Mouse (Mus musculus): Measurements from ENCODE around the gene Manbal. TPM values are rescaled to one million over a fixed set of nuclear protein-coding genes. Genes with fewer than 3 reads are reported as not detected.

The Manbal gene
- polyA plus RNA-seq (2016; fragmentation: Nextera tagmentation; extraction: Ambion mirVana) = 68.8 and 75.6 TPM in 2 replicates

DNA sequence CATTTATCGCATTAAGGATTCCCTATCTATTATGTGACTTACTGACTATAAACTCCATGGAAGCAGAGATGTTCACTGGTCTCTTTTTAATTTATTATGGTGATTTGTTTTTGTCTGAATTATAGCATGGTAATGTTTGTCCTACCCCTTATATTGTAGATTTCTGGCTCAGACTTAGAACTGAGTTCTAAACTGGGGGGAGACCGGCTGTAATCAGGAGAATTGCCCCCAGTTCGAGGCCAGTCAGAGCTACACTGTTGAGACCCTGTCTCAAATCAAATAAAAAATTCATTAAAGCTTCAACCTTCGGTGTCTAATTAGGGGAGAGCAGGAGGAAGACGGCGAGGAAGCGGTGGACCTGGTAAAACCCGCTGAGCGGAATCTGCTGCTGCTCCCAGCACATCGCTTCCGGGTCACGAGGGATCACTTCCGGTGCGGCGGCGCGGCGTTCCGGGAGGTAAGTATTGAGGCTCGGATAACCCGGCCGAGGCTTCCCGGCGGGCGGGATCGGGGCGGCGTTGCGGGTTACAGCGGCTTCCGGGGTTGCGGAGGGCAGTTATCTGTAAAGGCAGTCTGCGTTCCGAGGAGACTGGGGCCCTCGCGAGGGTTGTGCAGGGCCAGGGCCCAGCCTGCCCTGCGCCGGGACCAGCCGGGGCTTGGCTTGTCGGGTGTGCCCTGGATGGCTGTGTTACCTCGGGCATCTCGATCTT is at the start of gene Manbal:
Gene Manbal, plus strand, starts transcription at position 411 of the 710 bp plus-strand sequence.
- DNase-seq (ENCODE audit: low spot score) = peak; percentile 94
- 5% methylated on average over 42 of the region's 42 CpGs for WGBS
- Histone ChIP-seq H3K9me3 (replicated peaks) (no peaks in the 10 kb centered on the region), H3K4me1 (peaks cover 35% of the 10 kb centered on the region), H3K27me3 (ENCODE audit: low read depth, poor library complexity, severe bottlenecking) (no peaks in the 10 kb centered on the region), H3K4me3 (peak within 1 kb of the TSS; percentile 91), H3K27ac (replicated peaks) (peak within 1 kb of the TSS; percentile 96), H3K36me3 (peaks cover 8% of the 10 kb centered on the region; the same call in 1 of the 2 replicates)

DNA sequence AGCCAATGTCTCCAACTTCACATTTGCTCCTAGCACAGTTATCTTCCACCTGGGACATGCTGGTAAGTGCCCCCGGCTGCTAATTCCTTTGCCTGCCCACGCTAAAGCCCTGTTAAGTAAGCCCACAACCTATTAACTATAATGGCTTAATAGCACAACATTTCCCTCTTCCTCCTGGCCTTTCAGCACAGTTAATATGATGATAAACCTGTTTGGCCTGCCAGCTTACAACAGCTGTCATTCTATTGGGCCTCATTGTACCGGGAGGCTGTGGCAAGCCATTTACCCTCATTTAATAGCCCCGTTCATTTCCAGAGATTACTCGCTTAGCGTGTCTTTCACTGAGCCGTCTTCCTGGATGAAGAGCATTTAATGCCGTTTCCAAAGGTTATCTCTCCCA is 47.3 kb upstream of the Manbal start:
- no peaks in the 10 kb centered on the region for H3K9me3 ChIP-seq (replicated peaks)
- peaks cover 100% of the 10 kb centered on the region for H3K36me3 ChIP-seq
- peaks cover 2% of the 10 kb centered on the region; the same call in 1 of the 2 replicates for H3K4me1 ChIP-seq
- no peak overlapping the region for H3K27ac ChIP-seq (replicated peaks)
- 90% methylated on average over 8 of the region's 8 CpGs for WGBS
- no peaks in the 10 kb centered on the region for H3K27me3 ChIP-seq (ENCODE audit: low read depth, poor library complexity, severe bottlenecking)
- no peak for DNase-seq (ENCODE audit: low spot score)
- H3K4me3 ChIP-seq = no peak overlapping the region

DNA sequence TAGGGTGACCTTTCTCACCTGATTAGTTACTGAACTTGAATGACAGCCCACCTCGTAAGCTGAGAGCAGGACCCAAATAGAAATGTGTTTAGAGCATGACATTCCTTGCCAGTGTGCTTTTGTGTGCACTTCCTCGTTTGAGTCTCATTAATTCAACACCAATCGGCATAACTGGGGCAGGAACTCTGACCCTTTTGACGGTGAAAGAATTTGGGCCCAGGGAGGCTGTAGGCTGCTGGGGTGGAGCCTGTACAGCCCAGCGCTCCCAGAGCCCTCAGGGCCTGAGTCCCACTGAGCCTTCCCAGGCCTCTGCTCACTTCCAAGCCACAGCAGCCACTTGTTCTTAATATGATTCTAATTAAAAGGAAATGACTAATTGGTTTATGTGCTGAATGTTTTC is 46.5 kb upstream of the Manbal start:
- no peak overlapping the region for H3K27ac ChIP-seq (replicated peaks)
- peaks cover 100% of the 10 kb centered on the region for H3K36me3 ChIP-seq
- DNase-seq (ENCODE audit: low spot score) = no peak
- no peaks in the 10 kb centered on the region for H3K9me3 ChIP-seq (replicated peaks)
- peaks cover 2% of the 10 kb centered on the region; the same call in 1 of the 2 replicates for H3K4me1 ChIP-seq
- H3K27me3 ChIP-seq (ENCODE audit: low read depth, poor library complexity, severe bottlenecking) = no peaks in the 10 kb centered on the region
- WGBS = 46% methylated on average over 5 of the region's 5 CpGs
- no peak overlapping the region for H3K4me3 ChIP-seq

DNA sequence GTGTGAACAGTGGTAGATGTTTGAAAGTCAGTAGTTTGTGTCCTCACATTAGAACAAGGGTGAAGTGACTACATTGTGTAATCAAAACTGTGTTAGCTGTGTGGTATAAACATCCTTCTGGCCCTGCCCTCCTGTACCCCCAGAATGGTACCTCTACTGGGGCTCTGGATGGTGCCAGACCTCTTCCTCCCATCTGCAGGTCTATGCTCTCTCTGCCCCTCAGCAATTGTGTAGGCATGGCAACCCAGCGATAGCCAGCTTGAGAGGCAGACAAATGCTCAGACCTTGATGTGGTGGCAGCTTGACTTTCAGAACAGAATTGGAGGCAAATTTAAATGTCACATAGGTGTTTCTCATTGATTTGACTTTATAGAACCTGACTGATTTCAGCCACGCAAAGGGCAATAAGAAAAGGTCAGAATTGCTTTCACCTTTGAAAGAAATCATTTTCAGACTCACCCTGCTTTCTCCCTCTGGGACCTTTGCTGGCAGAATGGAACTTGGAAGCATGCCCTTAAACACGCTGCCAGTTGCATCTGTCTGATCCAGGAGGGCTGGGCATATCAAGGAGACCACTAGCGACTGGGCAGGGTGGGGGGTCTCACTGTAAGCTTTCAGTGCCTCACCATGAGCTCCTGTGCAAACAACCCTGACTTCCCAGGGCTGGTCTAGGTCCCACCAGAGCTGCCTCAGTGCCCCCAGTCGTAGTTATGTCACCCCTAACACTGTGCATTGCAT is 45.2 kb upstream of the Manbal start:
- DNase-seq (ENCODE audit: low spot score) = no peak
- H3K36me3 ChIP-seq = peaks cover 100% of the 10 kb centered on the region
- H3K4me1 ChIP-seq = peaks cover 4% of the 10 kb centered on the region
- no peak overlapping the region for H3K4me3 ChIP-seq
- no peak overlapping the region for H3K27ac ChIP-seq (replicated peaks)
- no peaks in the 10 kb centered on the region for H3K9me3 ChIP-seq (replicated peaks)
- WGBS = 97% methylated on average over 5 of the region's 5 CpGs
- H3K27me3 ChIP-seq (ENCODE audit: low read depth, poor library complexity, severe bottlenecking) = no peaks in the 10 kb centered on the region

DNA sequence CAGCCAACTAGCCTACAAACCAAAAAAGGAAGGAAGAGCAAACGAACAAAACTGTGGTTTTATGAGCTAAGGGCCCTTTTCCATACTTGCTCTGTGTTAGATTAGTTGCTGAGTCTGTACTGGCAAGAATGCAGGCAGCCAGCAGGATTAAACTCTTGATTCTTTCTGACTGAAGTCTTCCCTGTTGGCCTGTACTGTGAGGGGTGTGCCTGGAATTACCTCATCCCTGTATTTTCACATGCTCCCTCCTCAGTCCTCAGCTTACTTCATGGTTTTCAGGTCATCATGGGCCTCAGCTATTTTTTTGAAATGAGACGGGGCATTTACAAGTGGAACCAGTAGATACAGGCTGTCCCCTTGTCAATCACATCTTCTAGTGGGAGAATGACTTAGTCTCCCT is 42.2 kb upstream of the Manbal start:
- no peaks in the 10 kb centered on the region for H3K27me3 ChIP-seq (ENCODE audit: low read depth, poor library complexity, severe bottlenecking)
- peaks cover 33% of the 10 kb centered on the region for H3K4me1 ChIP-seq
- no peak for DNase-seq (ENCODE audit: low spot score)
- 90% methylated on average over 2 of the region's 2 CpGs for WGBS
- no peak overlapping the region for H3K27ac ChIP-seq (replicated peaks)
- no peaks in the 10 kb centered on the region for H3K9me3 ChIP-seq (replicated peaks)
- H3K36me3 ChIP-seq = peaks cover 81% of the 10 kb centered on the region
- H3K4me3 ChIP-seq = no peak overlapping the region

DNA sequence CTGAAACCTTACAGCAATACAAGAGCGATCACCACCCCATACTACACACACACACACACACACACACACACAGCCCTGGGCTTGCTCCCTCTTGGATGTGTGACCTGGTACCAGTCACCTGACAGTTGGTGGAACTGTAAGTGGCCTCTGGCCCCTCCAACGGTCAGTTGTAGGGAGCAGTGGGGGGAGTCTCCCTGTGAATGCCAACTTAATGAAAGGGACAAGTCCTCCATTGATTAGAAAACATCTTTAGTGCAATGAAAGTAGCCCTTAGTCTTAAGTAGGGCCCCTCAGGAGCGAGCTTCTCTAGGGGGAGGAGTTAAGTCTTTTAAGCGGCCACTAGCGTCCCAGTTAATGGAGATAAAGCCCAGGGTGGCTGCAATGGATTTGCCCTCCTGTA is 39.3 kb upstream of the Manbal start:
- Histone ChIP-seq H3K4me1 (peaks cover 49% of the 10 kb centered on the region), H3K4me3 (peak overlapping the region; percentile 25; the same call in 1 of the 2 replicates), H3K27me3 (ENCODE audit: low read depth, poor library complexity, severe bottlenecking) (no peaks in the 10 kb centered on the region), H3K36me3 (peaks cover 52% of the 10 kb centered on the region), H3K27ac (replicated peaks) (peak overlapping the region; percentile 83), H3K9me3 (replicated peaks) (no peaks in the 10 kb centered on the region)
- 21% methylated on average over 5 of the region's 5 CpGs for WGBS
- peak; percentile 43 for DNase-seq (ENCODE audit: low spot score)

DNA sequence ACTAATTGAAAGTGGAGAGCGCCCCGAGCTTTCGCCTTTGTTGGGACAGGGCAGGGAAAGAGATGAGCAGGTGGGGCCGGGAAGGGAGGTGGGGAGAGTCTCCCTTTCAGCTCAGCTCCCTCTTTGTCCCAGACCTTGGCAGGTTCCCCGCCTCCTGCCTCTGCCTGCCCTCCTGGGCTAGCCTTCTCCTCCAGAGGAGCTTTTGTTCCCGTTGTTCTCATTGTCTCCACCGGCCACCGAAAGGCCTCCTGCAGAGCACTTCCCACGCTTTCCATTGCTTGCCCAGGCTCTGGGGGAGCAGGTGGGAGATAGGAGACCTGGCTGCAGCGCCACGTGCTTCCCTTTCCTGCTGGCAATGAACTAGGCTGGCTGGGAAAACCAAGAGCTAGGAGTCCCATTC is 38.8 kb upstream of the Manbal start:
- H3K27ac ChIP-seq (replicated peaks) = peak overlapping the region; percentile 83
- H3K36me3 ChIP-seq = peaks cover 47% of the 10 kb centered on the region
- no peaks in the 10 kb centered on the region for H3K27me3 ChIP-seq (ENCODE audit: low read depth, poor library complexity, severe bottlenecking)
- peak; percentile 75 for DNase-seq (ENCODE audit: low spot score)
- WGBS = 10% methylated on average over 11 of the region's 11 CpGs
- peak overlapping the region; percentile 25; the same call in 1 of the 2 replicates for H3K4me3 ChIP-seq
- H3K9me3 ChIP-seq (replicated peaks) = no peaks in the 10 kb centered on the region
- H3K4me1 ChIP-seq = peaks cover 49% of the 10 kb centered on the region

DNA sequence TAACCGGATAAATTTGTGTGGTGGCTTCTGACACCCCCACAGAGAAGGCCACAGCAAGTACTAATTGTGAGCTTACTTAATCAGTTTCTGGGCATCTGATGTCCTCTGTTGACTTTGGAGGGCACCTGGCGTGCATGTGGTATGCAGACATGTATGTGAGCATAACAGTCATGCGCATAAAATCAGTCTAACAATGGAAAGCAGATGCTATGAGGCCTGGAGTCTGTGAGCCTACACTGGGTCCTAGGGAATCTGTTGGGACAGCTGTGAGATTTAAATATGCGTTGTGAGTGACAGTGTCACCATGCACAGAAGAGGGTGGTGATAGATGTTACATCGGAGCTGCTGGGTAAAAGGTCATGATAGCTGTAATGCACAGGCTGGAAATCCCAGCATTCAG is 35.3 kb upstream of the Manbal start:
- peaks cover 12% of the 10 kb centered on the region for H3K36me3 ChIP-seq
- no peaks in the 10 kb centered on the region for H3K9me3 ChIP-seq (replicated peaks)
- 92% methylated on average over 5 of the region's 5 CpGs for WGBS
- peaks cover 66% of the 10 kb centered on the region for H3K4me1 ChIP-seq
- DNase-seq (ENCODE audit: low spot score) = no peak
- H3K27ac ChIP-seq (replicated peaks) = peak overlapping the region; percentile 70
- H3K27me3 ChIP-seq (ENCODE audit: low read depth, poor library complexity, severe bottlenecking) = no peaks in the 10 kb centered on the region
- no peak overlapping the region for H3K4me3 ChIP-seq

DNA sequence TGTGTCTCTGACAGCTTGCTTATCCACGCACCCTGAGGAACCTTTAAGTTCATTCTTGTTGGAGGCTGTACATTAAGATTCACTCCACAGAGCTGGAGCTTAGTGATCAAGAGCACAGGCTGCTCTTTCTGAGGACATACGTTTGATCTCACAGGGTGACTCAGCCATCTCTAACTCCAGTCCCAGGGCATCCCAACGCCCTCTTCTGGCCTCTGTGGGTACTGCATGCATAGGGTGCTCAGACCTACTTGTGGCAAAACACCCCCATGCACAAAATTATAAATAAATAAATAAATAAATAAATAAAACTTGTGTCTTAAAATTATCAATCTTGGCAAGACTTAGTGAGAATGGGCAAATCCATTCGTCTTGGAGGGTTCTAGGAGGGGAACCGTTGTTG is 28.7 kb upstream of the Manbal start:
- H3K36me3 ChIP-seq = no peaks in the 10 kb centered on the region

DNA sequence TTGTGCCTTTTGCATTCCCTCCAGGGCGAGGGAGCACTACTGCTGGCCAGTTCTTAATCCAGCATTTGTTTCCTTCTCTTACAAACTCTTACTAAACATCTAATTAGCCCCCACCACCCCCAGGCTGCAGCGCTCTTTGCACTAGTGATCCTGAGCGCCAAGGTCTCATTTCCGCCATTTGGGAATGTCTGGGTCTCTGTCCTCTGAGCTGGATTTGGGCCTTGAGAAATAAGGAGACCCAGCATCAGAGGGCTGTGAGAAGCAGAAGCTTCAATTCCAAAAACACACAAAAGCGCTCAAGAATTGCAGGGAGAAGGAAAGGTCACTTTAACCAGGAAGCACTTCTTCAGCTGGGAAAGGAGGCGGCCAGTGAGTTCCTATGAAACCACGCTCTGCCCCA is 27.9 kb upstream of the Manbal start:
- WGBS = 76% methylated on average over 7 of the region's 7 CpGs
- Histone ChIP-seq H3K4me3 (no peak overlapping the region), H3K9me3 (replicated peaks) (no peaks in the 10 kb centered on the region), H3K27me3 (ENCODE audit: low read depth, poor library complexity, severe bottlenecking) (no peaks in the 10 kb centered on the region), H3K27ac (replicated peaks) (peak overlapping the region; percentile 91), H3K36me3 (no peaks in the 10 kb centered on the region), H3K4me1 (peaks cover 67% of the 10 kb centered on the region)
- no peak for DNase-seq (ENCODE audit: low spot score)

More for the DNA sequence above, 28.7 kb upstream of the Manbal start:
- DNase-seq (ENCODE audit: low spot score) = peak; percentile 79
- Histone ChIP-seq H3K9me3 (replicated peaks) (no peaks in the 10 kb centered on the region), H3K27me3 (ENCODE audit: low read depth, poor library complexity, severe bottlenecking) (no peaks in the 10 kb centered on the region), H3K4me1 (peaks cover 69% of the 10 kb centered on the region), H3K27ac (replicated peaks) (peak overlapping the region; percentile 91), H3K4me3 (no peak overlapping the region)
- 36% methylated on average over 5 of the region's 5 CpGs for WGBS

DNA sequence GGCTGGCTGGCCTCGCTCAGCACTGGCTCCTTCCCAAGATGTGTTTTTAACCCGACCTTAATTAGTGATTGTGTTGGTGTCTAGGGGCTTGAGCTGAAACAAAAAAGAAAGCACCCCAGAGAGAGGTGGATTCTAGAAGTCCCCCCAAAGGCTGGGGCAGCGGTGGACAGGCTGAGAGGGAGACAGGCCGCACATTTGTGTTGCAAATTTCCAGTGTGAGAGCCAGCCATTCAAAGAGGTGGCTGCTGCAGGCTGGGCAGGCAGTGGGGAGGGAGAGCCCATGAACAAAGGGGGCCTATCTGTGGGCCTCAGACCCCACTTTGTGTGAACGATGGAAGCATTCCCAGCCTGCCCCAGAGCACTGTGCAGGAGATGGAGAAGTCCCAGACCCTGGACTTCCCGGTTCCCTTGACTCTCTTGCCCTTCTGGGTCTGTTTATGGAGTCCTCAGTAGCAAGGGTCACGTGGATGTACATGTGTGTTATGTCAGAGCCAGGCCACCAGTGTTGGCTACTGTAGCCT is 27.1 kb upstream of the Manbal start:
- Histone ChIP-seq H3K4me3 (peak overlapping the region; percentile 4; the same call in 1 of the 2 replicates), H3K4me1 (peaks cover 60% of the 10 kb centered on the region), H3K27ac (replicated peaks) (peak overlapping the region; percentile 91), H3K9me3 (replicated peaks) (no peaks in the 10 kb centered on the region), H3K36me3 (no peaks in the 10 kb centered on the region), H3K27me3 (ENCODE audit: low read depth, poor library complexity, severe bottlenecking) (no peaks in the 10 kb centered on the region)
- peak; percentile 61 for DNase-seq (ENCODE audit: low spot score)
- 33% methylated on average over 7 of the region's 7 CpGs for WGBS

DNA sequence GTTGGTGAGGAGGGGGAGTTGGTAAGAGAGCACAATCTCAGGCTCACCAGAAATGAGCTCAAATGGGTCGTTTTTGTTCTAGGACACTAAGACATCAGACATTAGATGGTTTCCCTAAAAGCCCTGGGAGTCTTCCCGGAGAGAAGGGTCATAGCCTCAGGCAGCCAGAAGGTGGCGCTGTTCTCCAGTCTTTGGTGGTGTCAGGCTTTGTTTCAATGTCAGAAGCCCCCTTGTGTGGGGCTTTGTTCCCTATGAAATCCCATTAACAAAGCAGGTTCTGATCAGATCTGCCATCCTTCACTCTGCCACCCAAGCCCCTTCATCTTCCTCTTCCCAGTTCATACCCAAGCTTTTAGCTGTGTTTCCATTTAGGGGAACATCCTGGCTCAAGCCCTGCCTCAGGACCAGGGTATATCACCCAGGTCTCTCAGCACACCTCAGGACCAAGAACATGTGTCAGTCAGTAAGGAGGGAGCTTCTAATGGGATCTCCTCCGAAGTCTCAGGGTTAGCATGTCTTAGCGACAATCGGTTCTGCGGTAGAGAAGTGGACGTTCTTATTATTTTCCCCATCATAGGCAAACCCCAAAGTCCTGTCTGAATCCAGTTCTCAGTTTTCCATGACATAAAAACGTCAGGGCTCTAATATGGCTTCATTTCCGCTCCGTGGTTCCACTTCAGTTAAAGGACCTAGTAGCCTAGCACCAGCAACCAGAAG is 25.7 kb upstream of the Manbal start:
- no peaks in the 10 kb centered on the region for H3K9me3 ChIP-seq (replicated peaks)
- no peak overlapping the region for H3K4me3 ChIP-seq
- peak overlapping the region; percentile 91 for H3K27ac ChIP-seq (replicated peaks)
- peaks cover 52% of the 10 kb centered on the region for H3K4me1 ChIP-seq
- 33% methylated on average over 11 of the region's 11 CpGs for WGBS
- DNase-seq (ENCODE audit: low spot score) = peak; percentile 86
- H3K27me3 ChIP-seq (ENCODE audit: low read depth, poor library complexity, severe bottlenecking) = no peaks in the 10 kb centered on the region
- no peaks in the 10 kb centered on the region for H3K36me3 ChIP-seq

Measured in midbrain, embryonic 10.5 days (tissue).